Mouse (Mus musculus) left cerebral cortex, postnatal 10 days (tissue): ENCODE measurements around the gene Gm10378. TPM values are rescaled to one million over a fixed set of nuclear protein-coding genes. Genes with fewer than 3 reads are reported as not detected.
"Not testable (repeated sequence)": the region's sequence is repeated elsewhere in the genome, so short reads cannot be mapped to it uniquely, and the experiment has no call there.

Source experiments
- DNase-seq, 2 experiments: peaks; one replicate each; pipeline ENCODE4 v3.0.0; 2021 to 2022; ENCODE audit warnings: low spot score in 2 of 2, mixed read lengths in 1 of 2; ENCODE audit errors: extremely low spot score in 1 of 2
- intact Hi-C: fragments of 180-260 bp; cut with DNase I; formaldehyde crosslinking; loops from one replicate; pipeline ENCODE4 v1.15.1; 2025
- microRNA-seq: library from miRNA; unstranded; fragments of <30 nt; microRNA quantifications from one replicate; pipeline ENCODE4 v1.2.0, GENCODE M21; 2022
- total RNA-seq, 2 experiments: library from RNA; stranded (reverse); gene quantifications; 2 replicates each; pipeline ENCODE4 v1.2.3; 2021

Gene Gm10378
- not detected for total RNA-seq

DNA sequence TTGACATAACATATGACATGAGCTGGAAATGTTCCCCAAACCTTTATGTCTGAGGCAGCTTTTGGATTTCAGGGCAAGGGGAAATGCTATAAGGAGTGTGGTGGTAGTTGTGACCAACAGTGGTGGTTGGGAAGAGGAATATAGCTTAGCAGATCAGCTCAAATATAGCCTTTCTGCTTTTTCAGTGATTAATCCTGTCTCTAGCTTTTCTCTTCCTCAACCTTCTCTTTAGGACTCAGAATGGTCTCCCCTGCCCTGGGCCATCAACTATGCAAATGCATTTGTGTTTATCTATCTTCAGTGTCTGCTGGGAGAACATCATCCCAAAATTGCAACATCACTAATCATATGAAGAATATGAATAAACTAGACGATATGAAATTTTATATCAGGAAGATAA, at the start of gene Gm10378:
TSS of gene Gm10378 (plus strand) at position 301 of the 400 bp plus-strand sequence.
- intact Hi-C loops, DNase-seq: not testable (repeated sequence)

DNA sequence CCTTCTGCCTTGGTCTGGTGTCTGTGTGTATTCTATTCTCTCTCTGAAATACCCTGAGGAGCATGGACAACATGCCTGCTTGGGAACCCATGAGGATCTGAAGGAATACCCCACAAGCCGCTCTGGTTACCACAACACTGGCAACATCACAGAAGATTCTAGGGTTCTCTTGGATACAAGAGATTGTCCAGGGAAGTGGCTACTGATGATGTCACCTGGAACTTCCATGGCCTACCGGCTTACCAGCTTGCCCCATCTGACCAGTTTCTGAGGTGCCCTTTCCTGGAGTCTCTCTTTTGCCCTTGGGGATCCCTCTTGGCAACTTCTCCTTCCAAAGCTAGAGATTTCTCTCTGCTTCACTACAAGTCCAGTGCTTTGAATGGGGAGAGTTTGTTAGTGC, 13.9 kb upstream of the Gm10378 start, which contains the start of gene Gm3633:
TSS of gene Gm3633 (minus strand) at position 101 of the 400 bp plus-strand sequence.
- intact Hi-C loops, DNase-seq: not testable (repeated sequence)

Small RNA genes within 50 kb of the gene (microRNA-seq; reads per million reads assigned to microRNA genes)
- gene Gm23620 (not detected), gene Gm25228 (not detected)

Other genes with a start within 250 kb of the Gm10378 start
- gene Gm8005, start 216.3 kb upstream of the Gm10378 start, total RNA-seq = not detected
- not detected for gene Gm8011, start 192.1 kb upstream of the Gm10378 start, total RNA-seq
- gene Gm8020, start 153.6 kb upstream of the Gm10378 start, total RNA-seq = not detected
- not detected for gene Gm8024, start 131.7 kb upstream of the Gm10378 start, total RNA-seq
- gene Gm17124, start 56.1 kb upstream of the Gm10378 start, total RNA-seq = not detected
- not detected for gene Gm3633, start 14.0 kb upstream of the Gm10378 start, total RNA-seq
- not detected for gene Gm3015, start 112.9 kb downstream of the Gm10378 start, total RNA-seq
- not detected for gene Gm10377, start 142.0 kb downstream of the Gm10378 start, total RNA-seq
- not detected for gene Gm21977, start 197.5 kb downstream of the Gm10378 start, total RNA-seq